Mouse (Mus musculus) heart, adult 11 months (tissue): ENCODE measurements around the gene Defb19.

Experiments used
- DNase-seq: peaks from one replicate; pipeline ENCODE4 v3.0.0; 2022

Gene Defb19

GRCm38 (mm10) chr2:152586926-152587560 is 6.9 kb upstream of the Defb19 start:
- DNase-seq, result no peak

DNA sequence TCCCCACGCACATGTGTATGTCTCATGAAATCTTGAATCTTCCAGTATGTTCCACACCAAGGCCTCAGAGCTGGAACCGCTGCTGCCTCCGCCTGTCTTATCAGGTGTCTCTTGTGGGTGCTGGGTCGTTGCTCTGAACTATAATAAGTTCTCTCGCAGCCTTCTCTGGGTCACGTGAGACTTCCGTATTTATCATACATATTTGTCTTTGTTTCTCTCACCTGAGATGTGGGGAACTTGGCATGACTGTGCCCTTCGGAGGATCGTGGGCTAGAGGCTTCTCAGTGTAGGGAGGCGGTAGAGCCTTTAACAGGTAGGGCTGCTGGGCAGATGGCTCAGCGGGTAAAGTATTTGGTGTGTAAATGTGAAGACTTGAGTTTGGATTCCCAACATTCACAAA is 500 bp upstream of the Defb19 start:
- no peak for DNase-seq

DNA sequence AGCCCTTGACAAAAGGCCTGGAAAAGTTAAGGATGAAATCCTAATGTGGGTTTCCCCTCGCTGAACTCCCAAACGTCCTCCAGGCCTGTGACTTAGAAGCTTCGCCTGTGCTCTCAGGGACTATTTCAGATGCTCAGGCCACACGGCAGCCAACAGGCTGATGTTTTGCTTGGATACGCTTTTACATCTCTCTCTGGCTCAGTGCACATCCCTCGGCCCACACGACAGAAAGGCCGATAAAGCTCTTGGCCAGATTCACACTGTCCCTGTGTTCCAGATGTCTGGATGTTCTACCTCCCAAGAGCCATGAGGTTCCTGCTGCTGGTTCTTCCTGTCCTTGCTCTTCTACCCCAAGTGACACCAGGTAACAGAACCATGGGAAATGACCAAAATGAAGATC is 6.6 kb downstream of the Defb19 start:
- DNase-seq, result peak; percentile 91

- DNase-seq, result no peak
Measured at GRCm38 (mm10) chr2:152572114-152572794, 7.9 kb downstream of the Defb19 start, which contains the start of gene Defb21. TSS of gene Defb21 (plus strand) at chr2:152572744.

DNA sequence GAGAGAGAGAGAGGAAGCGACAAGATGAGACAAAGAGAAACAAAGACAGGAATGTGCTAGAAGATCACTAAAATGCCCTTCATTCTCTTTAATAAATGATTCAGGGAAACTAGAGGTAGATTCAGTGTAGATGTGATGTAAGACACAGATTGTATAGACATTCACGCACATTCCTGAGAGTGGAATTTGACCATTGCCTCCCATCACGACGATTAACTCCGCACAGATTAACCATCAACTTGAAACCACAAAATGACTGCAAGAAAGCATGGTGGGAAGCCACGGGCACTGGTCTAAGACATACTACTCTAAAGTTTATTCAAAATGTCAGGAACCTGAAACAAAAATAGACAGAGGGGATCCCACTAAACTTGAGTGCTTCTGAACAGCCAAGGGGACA is 9.8 kb downstream of the Defb19 start:
- no peak for DNase-seq

- DNase-seq, result no peak
Measured at GRCm38 (mm10) chr2:152569881-152570280, 10.2 kb downstream of the Defb19 start.

DNA sequence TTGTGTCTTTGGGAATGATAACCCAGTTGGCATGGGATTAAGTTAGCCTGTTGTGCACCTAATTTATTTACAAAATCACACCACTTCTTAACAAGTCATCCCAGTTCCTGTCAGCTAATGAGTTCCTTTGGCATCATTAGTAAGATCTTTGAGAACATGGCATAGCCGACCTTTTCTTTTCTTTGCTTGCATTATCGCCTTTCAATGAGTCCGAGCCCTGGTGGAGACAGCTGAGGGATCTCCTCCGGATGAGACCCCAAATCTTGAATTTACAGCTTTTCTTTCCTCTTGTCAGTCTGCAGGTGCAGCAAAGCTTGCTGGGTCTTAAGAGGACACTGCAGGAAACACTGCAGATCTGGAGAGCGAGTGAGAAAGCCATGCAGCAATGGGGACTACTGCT is 11.1 kb downstream of the Defb19 start, which contains the start of gene Gm17416:
Gm17416 (plus strand) TSS at position 301 of the 400 bp plus-strand sequence.
- DNase-seq, result peak; percentile 55

- no peak for DNase-seq
Measured at GRCm38 (mm10) chr2:152556655-152557054, 23.5 kb downstream of the Defb19 start.

- peak; percentile 72 for DNase-seq
Measured at GRCm38 (mm10) chr2:152553774-152554423, 26.2 kb downstream of the Defb19 start.

GRCm38 (mm10) chr2:152548124-152548523 is 32.0 kb downstream of the Defb19 start:
- DNase-seq, result no peak

- no peak for DNase-seq
Measured at GRCm38 (mm10) chr2:152544691-152545090, 35.4 kb downstream of the Defb19 start.

DNA sequence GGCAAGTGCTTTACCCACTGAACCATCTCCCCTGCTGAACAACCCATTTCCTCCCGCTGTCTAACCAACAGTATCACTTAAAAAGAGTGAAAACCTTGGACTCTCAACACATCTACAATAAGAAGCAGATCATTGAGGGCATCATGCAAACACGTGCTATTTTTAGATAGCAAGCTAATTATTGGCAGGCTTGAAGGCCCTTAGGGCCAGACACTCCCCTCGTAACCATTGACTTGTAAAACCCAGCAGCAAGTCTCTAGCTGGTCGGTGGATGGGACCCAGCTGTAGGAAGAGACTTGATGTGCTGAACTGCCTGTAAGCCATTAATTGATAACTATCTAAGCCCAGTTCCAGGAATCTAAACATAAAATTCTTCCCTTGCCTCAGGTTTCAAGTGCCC is 36.6 kb downstream of the Defb19 start:
- no peak for DNase-seq

- DNase-seq, result peak; percentile 61
Measured at GRCm38 (mm10) chr2:152542897-152543296, 37.2 kb downstream of the Defb19 start.

DNA sequence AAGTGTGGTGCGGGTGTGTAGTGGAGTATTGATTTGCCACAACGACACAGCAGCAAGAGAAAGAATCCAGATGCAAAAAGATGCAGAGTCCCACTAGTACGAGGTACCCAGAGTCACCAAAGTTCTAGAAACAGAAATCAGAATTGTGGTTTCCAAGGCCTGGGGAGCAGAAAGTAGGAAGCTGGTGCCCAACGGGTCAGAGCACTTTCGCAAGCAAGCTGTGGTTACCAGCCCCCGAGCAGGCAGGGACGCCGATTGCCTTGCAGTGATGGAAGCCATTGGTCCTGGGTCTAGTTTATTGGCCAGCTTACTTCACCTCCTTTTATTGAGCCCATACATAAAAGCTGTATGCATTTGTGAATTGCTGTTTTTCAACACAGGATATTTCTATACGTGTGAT is 38.1 kb downstream of the Defb19 start:
- DNase-seq, result peak; percentile 46

DNA sequence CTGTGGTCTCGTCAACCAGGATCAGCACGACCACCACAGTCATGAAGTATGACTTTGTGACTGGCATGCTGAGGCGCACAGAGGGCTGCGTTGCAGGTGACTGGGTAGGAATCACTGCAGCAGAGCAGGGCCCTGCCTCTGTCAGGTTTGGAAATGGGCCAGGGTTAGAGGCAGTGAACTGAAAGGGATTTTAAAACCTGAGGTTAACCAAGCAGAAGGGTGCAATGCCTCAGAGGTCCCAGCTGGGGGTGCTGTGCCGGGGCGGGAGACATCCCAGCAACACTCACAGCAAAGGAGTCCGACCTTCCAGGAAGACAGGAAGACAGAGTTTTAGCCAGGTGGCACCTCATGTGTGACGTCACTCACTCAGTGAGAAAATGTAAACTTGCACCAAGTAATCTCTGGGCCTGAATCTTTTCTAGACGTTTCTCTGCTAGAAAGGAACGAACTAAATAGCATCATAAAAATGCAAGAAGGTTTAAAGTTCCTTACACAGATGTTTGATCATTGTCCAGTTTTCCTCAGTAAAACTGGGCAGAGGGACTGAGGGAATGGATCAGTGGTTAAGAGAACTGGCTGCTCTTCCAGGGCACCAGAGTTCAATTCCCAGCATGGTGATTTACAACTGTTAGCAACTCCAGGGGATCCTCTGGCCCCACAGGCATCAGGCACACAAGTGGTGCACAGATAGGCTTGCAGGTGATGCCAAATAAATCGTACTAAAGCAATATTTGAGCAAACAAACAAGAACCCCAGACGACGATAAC is 40.0 kb downstream of the Defb19 start, which contains the start of gene Defb29:
Defb29 (minus strand) TSS at position 155 of the 767 bp plus-strand sequence.
- DNase-seq, result no peak
